Mouse (Mus musculus) MEL (cell line): Measurements from ENCODE around the gene Yeats2. TPM values are rescaled to one million over a fixed set of nuclear protein-coding genes. Genes with fewer than 3 reads are reported as not detected.

Experiments used
- DNase-seq: peaks from one replicate; pipeline ENCODE4 v3.0.0; 2011; ENCODE audit warnings: low read depth, low spot score
- H3K27ac ChIP-seq: 2 replicates; pipeline ENCODE4 v1.5.1; 2012; ENCODE audit warnings: low read depth, mild to moderate bottlenecking, control low read depth, low read length, moderate library complexity; ENCODE audit not compliant: control insufficient read depth
- H3K27me3 ChIP-seq, 2 experiments: fragments of 150-350 bp in 1 of 2; sonication (generic) in 1 of 2; 2 replicates each; pipeline ENCODE4 v1.6.1; 2012; ENCODE audit warnings: low read length in 2 of 2, mild to moderate bottlenecking in 2 of 2, improper control_type of control experiment in 1 of 2, moderate library complexity in 1 of 2; ENCODE audit not compliant: insufficient read depth in 2 of 2, control insufficient read depth in 1 of 2
- H3K36me3 ChIP-seq, 2 experiments: 2 replicates each; pipeline ENCODE4 v1.6.1; 2012 to 2014; ENCODE audit warnings: low read length in 2 of 2, improper control_type of control experiment in 1 of 2, inconsistent platforms in 1 of 2, mild to moderate bottlenecking in 1 of 2; ENCODE audit not compliant: insufficient read depth in 2 of 2, control insufficient read depth in 1 of 2
- H3K4me1 ChIP-seq, 2 experiments: fragments of 150-350 bp in 1 of 2; sonication (generic) in 1 of 2; 2 replicates each; pipeline ENCODE4 v1.6.1; 2012; ENCODE audit warnings: low read length in 2 of 2, improper control_type of control experiment in 1 of 2, mild to moderate bottlenecking in 1 of 2; ENCODE audit not compliant: insufficient read depth in 2 of 2, control insufficient read depth in 1 of 2
- H3K4me3 ChIP-seq, 2 experiments: fragments of 150-350 bp in 1 of 2; sonication (generic) in 1 of 2; 2 replicates each; pipeline ENCODE4 v1.5.1; 2012; ENCODE audit warnings: low read depth in 2 of 2, low read length in 2 of 2, mild to moderate bottlenecking in 2 of 2, moderate library complexity in 2 of 2, control low read depth in 1 of 2, improper control_type of control experiment in 1 of 2; ENCODE audit not compliant: control insufficient read depth in 1 of 2, insufficient read depth in 1 of 2
- H3K79me2 ChIP-seq: 2 replicates; pipeline ENCODE4 v1.6.1; 2012; ENCODE audit warnings: mild to moderate bottlenecking, low read length, moderate library complexity; ENCODE audit not compliant: control insufficient read depth, poor library complexity, insufficient read depth
- H3K9ac ChIP-seq: 2 replicates; pipeline ENCODE4 v1.6.1; 2012; ENCODE audit warnings: low read depth, mild to moderate bottlenecking, control low read depth, low read length, moderate library complexity; ENCODE audit not compliant: control insufficient read depth, poor library complexity, severe bottlenecking
- H3K9me3 ChIP-seq: fragments of 150-350 bp; sonication (generic); replicated peaks from 2 replicates; pipeline ENCODE4 v1.6.1; 2012; ENCODE audit warnings: mild to moderate bottlenecking, low read length, improper control_type of control experiment, moderate library complexity; ENCODE audit not compliant: insufficient read depth
- CTCF ChIP-seq, 3 experiments: IDR thresholded peaks in 2 of 3; conservative IDR thresholded peaks in 1 of 3; 2 replicates each; pipeline ENCODE4 v1.5.1; 2011 to 2012; ENCODE audit warnings: low read length in 3 of 3, low read depth in 2 of 3, mild to moderate bottlenecking in 2 of 3, improper control_type of control experiment in 1 of 3, inconsistent platforms in 1 of 3, mixed read lengths in 1 of 3, moderate library complexity in 1 of 3; ENCODE audit not compliant: control insufficient read depth in 1 of 3, insufficient read depth in 1 of 3, poor library complexity in 1 of 3, severe bottlenecking in 1 of 3
- ELF1 ChIP-seq: IDR thresholded peaks from 2 replicates; pipeline ENCODE4 v1.6.1; 2014; ENCODE audit warnings: low read depth, mild to moderate bottlenecking, inconsistent platforms, low read length, improper control_type of control experiment, moderate library complexity
- EP300 ChIP-seq, 2 experiments: IDR thresholded peaks; 2 replicates each; pipeline ENCODE4 v1.6.1; 2011; ENCODE audit warnings: improper control_type of control experiment in 2 of 2, low read length in 2 of 2, low read depth in 1 of 2, mild to moderate bottlenecking in 1 of 2
- GATA1 ChIP-seq: IDR thresholded peaks from 2 replicates; pipeline ENCODE4 v1.6.1; 2011; ENCODE audit warnings: low read depth, low read length, improper control_type of control experiment
- JUND ChIP-seq: IDR thresholded peaks from 2 replicates; pipeline ENCODE4 v1.6.1; 2011; ENCODE audit warnings: low read depth, mild to moderate bottlenecking, improper control_type of control experiment, low read length
- MAX ChIP-seq: IDR thresholded peaks from 2 replicates; pipeline ENCODE4 v1.6.1; 2011; ENCODE audit warnings: low read length, improper control_type of control experiment
- NELFE ChIP-seq: IDR thresholded peaks from 2 replicates; pipeline ENCODE4 v1.6.1; 2011; ENCODE audit warnings: low read depth, low read length, improper control_type of control experiment
- RAD21 ChIP-seq: IDR thresholded peaks from 2 replicates; pipeline ENCODE4 v1.6.1; 2011; ENCODE audit warnings: mild to moderate bottlenecking, low read depth, low read length, improper control_type of control experiment
- SMC3 ChIP-seq: IDR thresholded peaks from 2 replicates; pipeline ENCODE4 v1.6.1; 2011; ENCODE audit warnings: low read depth, low read length, improper control_type of control experiment
- TAL1 ChIP-seq: IDR thresholded peaks from 2 replicates; pipeline ENCODE4 v1.6.1; 2012; ENCODE audit warnings: mild to moderate bottlenecking, inconsistent platforms, low read length, moderate library complexity, mixed read lengths
- TBP ChIP-seq: IDR thresholded peaks from 2 replicates; pipeline ENCODE4 v1.8.0; 2011; ENCODE audit warnings: low read depth, low read length, improper control_type of control experiment
- TCF12 ChIP-seq: IDR thresholded peaks from 2 replicates; pipeline ENCODE4 v1.6.1; 2014; ENCODE audit warnings: low read depth, mild to moderate bottlenecking, inconsistent platforms, low read length, improper control_type of control experiment, moderate library complexity
- USF2 ChIP-seq, 2 experiments: IDR thresholded peaks; 2 replicates each; pipeline ENCODE4 v1.6.1; 2011 to 2012; ENCODE audit warnings: improper control_type of control experiment in 2 of 2, low read length in 2 of 2, borderline replicate concordance in 1 of 2, inconsistent platforms in 1 of 2, low read depth in 1 of 2, mild to moderate bottlenecking in 1 of 2; ENCODE audit not compliant: insufficient read depth in 1 of 2
- ZC3H11A ChIP-seq: IDR thresholded peaks from 2 replicates; pipeline ENCODE4 v1.6.1; 2012; ENCODE audit warnings: low read depth, mild to moderate bottlenecking, inconsistent platforms, low read length, improper control_type of control experiment
- ZKSCAN1 ChIP-seq: IDR thresholded peaks from 2 replicates; pipeline ENCODE4 v1.6.1; 2012; ENCODE audit warnings: low read depth, mild to moderate bottlenecking, inconsistent platforms, low read length, improper control_type of control experiment, moderate library complexity
- ZMIZ1 ChIP-seq: IDR thresholded peaks from 2 replicates; pipeline ENCODE4 v1.6.1; 2012; ENCODE audit warnings: low read depth, mild to moderate bottlenecking, inconsistent platforms, low read length, improper control_type of control experiment, moderate library complexity
- ZNF384 ChIP-seq: IDR thresholded peaks from 2 replicates; pipeline ENCODE4 v1.6.1; 2012; ENCODE audit warnings: low read depth, mild to moderate bottlenecking, inconsistent platforms, low read length, improper control_type of control experiment
- polyA plus RNA-seq, 2 experiments: library from polyadenylated mRNA; stranded (reverse) in 1 of 2; unstranded in 1 of 2; fragments of >175 nt in 1 of 2; fragments of >200 nt in 1 of 2; gene quantifications; 2 replicates each; pipeline versions ENCODE4 v1.2.1 to v1.2.4; 2012; ENCODE audit warnings: low replicate concordance in 2 of 2, low read depth in 1 of 2; ENCODE audit not compliant: insufficient read length in 2 of 2, insufficient read depth in 1 of 2, missing spikeins in 1 of 2
- total RNA-seq: library from RNA; depleted of rRNA; stranded (reverse); fragments of 300-350 nt; gene quantifications from 2 replicates; pipeline ENCODE4 v1.2.3, GENCODE M21; 2012

Yeats2 gene
- total and polyA plus RNA-seq, 3 experiments = 12.7 to 23.2 TPM; not detected in 1

DNA sequence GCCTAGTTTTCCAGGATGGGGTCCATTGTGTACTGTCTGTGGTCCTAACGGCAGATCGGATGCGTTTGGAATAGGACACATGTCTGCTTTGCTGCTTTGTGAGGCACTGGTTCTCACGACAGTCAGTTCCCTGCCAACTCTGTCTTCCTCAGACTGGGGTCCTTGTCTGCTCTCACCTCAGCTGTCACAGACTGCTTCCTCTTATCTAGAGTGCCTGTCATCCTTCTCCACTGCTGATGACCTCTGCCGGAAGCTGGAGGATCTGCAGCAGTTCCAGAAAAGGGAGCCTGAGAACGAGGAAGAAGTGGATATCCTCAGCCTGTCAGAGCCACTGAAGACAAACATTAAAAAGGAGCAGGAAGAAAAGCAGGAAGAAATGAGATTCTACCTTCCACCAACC lies 86.6 kb downstream of the Yeats2 start:
- peak; percentile 60 for DNase-seq

GRCm38 (mm10) chr16:20228167-20228566 lies 87.3 kb downstream of the Yeats2 start:
- Histone ChIP-seq H3K36me3 (no peaks in the 10 kb centered on the region; a peak in 1 of 4 replicates), H3K4me1 (no peaks in the 10 kb centered on the region), H3K9ac (no peak overlapping the region), H3K9me3 (no peaks in the 10 kb centered on the region), H3K27me3 (no peaks in the 10 kb centered on the region), H3K4me3 (no peak overlapping the region), H3K79me2 (no peaks in the 10 kb centered on the region), H3K27ac (no peak overlapping the region)
- no peak for TF ChIP-seq MAX
- DNase-seq = no peak

More for the DNA sequence above, 86.6 kb downstream of the Yeats2 start:
- Histone ChIP-seq H3K4me3 (no peak overlapping the region), H3K27ac (no peak overlapping the region), H3K9me3 (no peaks in the 10 kb centered on the region), H3K27me3 (no peaks in the 10 kb centered on the region), H3K36me3 (no peaks in the 10 kb centered on the region; a peak in 2 of 4 replicates), H3K79me2 (no peaks in the 10 kb centered on the region), H3K9ac (no peak overlapping the region), H3K4me1 (no peaks in the 10 kb centered on the region)
- TF ChIP-seq RAD21 (peak; percentile 8; the same call in 1 of the 2 replicates), ZC3H11A (0 out of 2 replicates have a peak, but pooled peaks have one; percentile 2), CTCF (IDR thresholded peaks at IDR 0.05 in 2 of 3, conservative IDR thresholded peaks at IDR 0.05 in 1 of 3; ENCODE audit: control insufficient read depth in 1 of 3, insufficient read depth in 1 of 3, low read depth in 2 of 3, low read length in 3 of 3, poor library complexity in 1 of 3, severe bottlenecking in 1 of 3) (peak in 2 of 3 experiments; percentile 30 to 50; a peak in 3 of 6 replicates), GATA1 (peak; percentile 39; the same call in 1 of the 2 replicates), TBP (no peak), SMC3 (peak; percentile 46)

- H3K79me2 ChIP-seq = no peaks in the 10 kb centered on the region
- H3K9ac ChIP-seq = no peak overlapping the region
- no peak overlapping the region for H3K4me3 ChIP-seq
- no peaks in the 10 kb centered on the region for H3K27me3 ChIP-seq
- H3K9me3 ChIP-seq = no peaks in the 10 kb centered on the region
- no peaks in the 10 kb centered on the region; a peak in 1 of 4 replicates for H3K36me3 ChIP-seq
- no peak overlapping the region for H3K27ac ChIP-seq
- H3K4me1 ChIP-seq = no peaks in the 10 kb centered on the region
- TF ChIP-seq TCF12 = no peak
- no peak for TF ChIP-seq USF2 (IDR thresholded peaks at IDR 0.05; ENCODE audit: borderline replicate concordance in 1 of 2, insufficient read depth in 1 of 2, low read depth in 1 of 2, low read length in 2 of 2)
- no peak for TF ChIP-seq ZNF384
- no peak for TF ChIP-seq ZKSCAN1
- TF ChIP-seq SMC3 = no peak
- no peak for TF ChIP-seq NELFE
- TF ChIP-seq ZMIZ1 = no peak
- no peak for TF ChIP-seq TAL1
- no peak for TF ChIP-seq EP300 (IDR thresholded peaks at IDR 0.05; ENCODE audit: low read depth in 1 of 2, low read length in 2 of 2)
- TF ChIP-seq JUND = no peak
- TF ChIP-seq ELF1 = no peak
- no peak for DNase-seq
Measured at GRCm38 (mm10) chr16:20234406-20234805, 93.5 kb downstream of the Yeats2 start.
